Mouse (Mus musculus): ENCODE data around the gene Rnps1.
A peak's percentile ranks its signal among the peaks of the same experiment; 100 is the strongest.
"Not testable (repeated sequence)": the region's sequence is repeated elsewhere in the genome, so short reads cannot be mapped to it uniquely, and the experiment has no call there.

The Rnps1 gene

GRCm38 (mm10) chr17:24427170-24427557 is 12.8 kb downstream of the Rnps1 start:
- no peak for DNase-seq (ENCODE audit: extremely low spot score, low read depth, low spot score)

- DNase-seq (ENCODE audit: extremely low spot score, low read depth, low spot score), result no peak
Measured at GRCm38 (mm10) chr17:24429201-24429983, 15.0 kb downstream of the Rnps1 start.

- no peak for DNase-seq (ENCODE audit: extremely low spot score, low read depth, low spot score)
Measured at GRCm38 (mm10) chr17:24437016-24437415, 22.7 kb downstream of the Rnps1 start.

GRCm38 (mm10) chr17:24440377-24440776 is 26.0 kb downstream of the Rnps1 start:
- DNase-seq (ENCODE audit: extremely low spot score, low read depth, low spot score), result no peak

- DNase-seq (ENCODE audit: extremely low spot score, low read depth, low spot score), result no peak
Measured at GRCm38 (mm10) chr17:24441148-24441547, 26.8 kb downstream of the Rnps1 start.

- DNase-seq (ENCODE audit: extremely low spot score, low read depth, low spot score), result no peak
Measured at GRCm38 (mm10) chr17:24442107-24442506, 27.7 kb downstream of the Rnps1 start.

- no peak for DNase-seq (ENCODE audit: extremely low spot score, low read depth, low spot score)
Measured at GRCm38 (mm10) chr17:24442632-24443155, 28.3 kb downstream of the Rnps1 start, which contains the start of gene Dnase1l2. Gene Dnase1l2, minus strand, starts transcription at chr17:24443105.

- no peak for DNase-seq (ENCODE audit: extremely low spot score, low read depth, low spot score)
Measured at GRCm38 (mm10) chr17:24443409-24443808, 29.0 kb downstream of the Rnps1 start.

GRCm38 (mm10) chr17:24446590-24446989 is 32.2 kb downstream of the Rnps1 start:
- no peak for DNase-seq (ENCODE audit: extremely low spot score, low read depth, low spot score)

GRCm38 (mm10) chr17:24449507-24449906 is 35.1 kb downstream of the Rnps1 start:
- DNase-seq (ENCODE audit: extremely low spot score, low read depth, low spot score), result no peak

- DNase-seq (ENCODE audit: extremely low spot score, low read depth, low spot score), result no peak
Measured at GRCm38 (mm10) chr17:24451220-24451619, 36.9 kb downstream of the Rnps1 start.

GRCm38 (mm10) chr17:24453372-24453771 is 39.0 kb downstream of the Rnps1 start:
- no peak for DNase-seq (ENCODE audit: extremely low spot score, low read depth, low spot score)

- DNase-seq (ENCODE audit: extremely low spot score, low read depth, low spot score), result no peak
Measured at GRCm38 (mm10) chr17:24454218-24454755, 39.9 kb downstream of the Rnps1 start.

- DNase-seq (ENCODE audit: extremely low spot score, low read depth, low spot score), result peak; percentile 95
Measured at GRCm38 (mm10) chr17:24454756-24455522, 40.6 kb downstream of the Rnps1 start.

GRCm38 (mm10) chr17:24455523-24456206 is 41.3 kb downstream of the Rnps1 start:
- DNase-seq (ENCODE audit: extremely low spot score, low read depth, low spot score), result not testable (repeated sequence)

GRCm38 (mm10) chr17:24461580-24461979 is 47.2 kb downstream of the Rnps1 start:
- peak; percentile 28 for DNase-seq (ENCODE audit: extremely low spot score, low read depth, low spot score)

- no peak for DNase-seq (ENCODE audit: extremely low spot score, low read depth, low spot score)
Measured at GRCm38 (mm10) chr17:24462932-24463331, 48.6 kb downstream of the Rnps1 start.

GRCm38 (mm10) chr17:24463374-24464133 is 49.2 kb downstream of the Rnps1 start:
- no peak for DNase-seq (ENCODE audit: extremely low spot score, low read depth, low spot score)

GRCm38 (mm10) chr17:24468636-24469246 is 54.4 kb downstream of the Rnps1 start:
- no peak for DNase-seq (ENCODE audit: extremely low spot score, low read depth, low spot score)
